ENCODE assay signal across 1 mouse cellular context in the genomic region with DNA sequence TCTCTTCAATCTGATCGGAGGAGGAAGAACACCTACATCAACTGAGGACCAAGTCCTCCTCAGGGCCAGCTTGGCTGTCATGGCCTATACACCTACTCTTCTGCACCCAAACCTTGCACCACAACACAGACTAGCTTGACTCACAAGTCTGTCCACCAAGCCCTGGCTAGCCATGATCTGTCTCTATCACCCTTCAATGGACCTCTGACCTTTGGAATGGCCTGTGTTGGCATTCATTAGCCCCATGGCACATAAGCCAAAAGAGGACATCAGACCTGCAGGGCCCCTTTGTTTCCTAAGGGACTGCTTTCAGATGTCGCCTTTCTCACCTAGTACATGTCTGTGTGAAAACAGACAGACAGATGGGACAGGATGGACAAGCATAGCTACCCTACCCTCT.
TF ChIP-seq lines count a peak whose summit lies in the region.

No protein-coding gene starts in this region.

TF ChIP-seq in CH12.LX, 34 proteins besides CTCF, POLR2A, EP300 and RAD21:
- no peak for TF ChIP-seq MAFK (IDR thresholded peaks at IDR 0.05; ENCODE audit: insufficient replicate concordance, low read length)
- TF ChIP-seq SIN3A (IDR thresholded peaks at IDR 0.05; ENCODE audit: low read length), result no peak
- no peak for TF ChIP-seq CHD2 (IDR thresholded peaks at IDR 0.05; ENCODE audit: low read length)
- no peak for TF ChIP-seq JUN (IDR thresholded peaks at IDR 0.05; ENCODE audit: insufficient read depth, low read depth, low read length)
- TF ChIP-seq ETS1 (conservative IDR thresholded peaks at IDR 0.05; ENCODE audit: low read depth, low read length), result no peak
- TF ChIP-seq TBP (conservative IDR thresholded peaks at IDR 0.05; ENCODE audit: low read depth, low read length), result no peak
- no peak for TF ChIP-seq MAX (IDR thresholded peaks at IDR 0.05; ENCODE audit: low read length)
- TF ChIP-seq MYC (IDR thresholded peaks at IDR 0.05; ENCODE audit: low read depth, low read length), result no peak
- TF ChIP-seq USF2 (conservative IDR thresholded peaks at IDR 0.05; ENCODE audit: low read depth, low read length), result no peak
- TF ChIP-seq JUND (conservative IDR thresholded peaks at IDR 0.05; ENCODE audit: low read depth, low read length), result no peak
- TF ChIP-seq HCFC1 (IDR thresholded peaks at IDR 0.05; ENCODE audit: low read depth, low read length), result no peak
- no peak for TF ChIP-seq UBTF (IDR thresholded peaks at IDR 0.05; ENCODE audit: low read depth, low read length)
- no peak for TF ChIP-seq ZKSCAN1 (IDR thresholded peaks at IDR 0.05; ENCODE audit: borderline replicate concordance, low read depth, low read length)
- no peak for TF ChIP-seq SMC3 (IDR thresholded peaks at IDR 0.05; ENCODE audit: low read depth, low read length)
- no peak for TF ChIP-seq IRF4 (IDR thresholded peaks at IDR 0.05; ENCODE audit: low read depth, low read length)
- TF ChIP-seq MXI1 (IDR thresholded peaks at IDR 0.05; ENCODE audit: low read depth, low read length), result no peak
TF ChIP-seq in CH12.LX: peak in this region for 0.
